Mouse (Mus musculus) brain, embryonic 14.5 days (tissue): ENCODE results near the gene Dand5.

ENCODE experiments used
- CTCF ChIP-seq: fragments of 200-500 bp; IDR thresholded peaks from 2 replicates; pipeline ENCODE4 v1.5.1; 2012; ENCODE audit warnings: inconsistent platforms, mild to moderate bottlenecking, moderate library complexity, borderline replicate concordance; ENCODE audit not compliant: insufficient read depth, insufficient read length; ENCODE audit errors: extremely low read depth
- POLR2A ChIP-seq: fragments of 200-500 bp; IDR thresholded peaks from 2 replicates; pipeline ENCODE4 v1.6.1; 2012; ENCODE audit warnings: mild to moderate bottlenecking, inconsistent platforms, borderline replicate concordance; ENCODE audit not compliant: poor library complexity, insufficient read depth, insufficient read length, severe bottlenecking; ENCODE audit errors: extremely low read depth

DNA sequence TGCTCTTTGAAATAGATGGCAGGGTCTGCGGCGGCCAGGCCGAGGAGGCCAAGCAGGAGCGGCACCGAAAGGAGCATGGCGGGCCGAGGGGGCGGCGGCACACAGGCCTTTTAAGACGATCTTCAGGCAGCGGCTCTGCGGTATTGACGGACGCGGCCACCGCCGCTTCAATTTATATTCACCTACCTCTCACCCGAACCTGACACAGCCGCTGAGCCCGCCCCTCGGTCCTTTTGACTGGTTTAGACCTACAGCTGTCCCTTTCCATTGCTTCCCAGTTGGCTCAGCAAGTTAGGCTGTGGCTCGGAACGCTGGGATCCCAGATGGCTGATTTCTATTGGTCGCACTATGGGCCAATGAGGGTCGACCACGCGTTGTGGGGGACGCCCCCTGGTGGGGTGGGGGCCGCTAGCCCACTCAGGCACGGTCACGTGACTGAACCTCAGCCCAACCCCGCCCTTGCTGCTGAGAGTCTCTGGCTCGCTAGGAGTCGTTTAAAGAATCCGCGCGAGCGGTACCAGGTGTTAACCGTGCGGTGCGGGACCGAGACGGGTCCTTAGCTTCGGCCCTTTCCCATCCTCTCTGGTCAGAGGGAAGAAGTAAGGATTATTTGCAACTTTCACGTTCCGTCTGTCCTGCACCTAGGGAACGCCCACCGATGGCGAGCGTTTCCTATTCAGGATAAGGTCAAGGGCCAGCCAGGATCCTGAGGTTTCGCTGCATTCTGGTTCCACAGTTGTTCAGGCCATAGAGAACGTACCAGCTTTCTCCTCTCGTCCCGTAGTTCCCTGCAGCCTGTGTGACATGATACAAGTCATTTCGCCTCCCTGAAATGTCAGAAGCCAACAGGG lies 24.3 kb upstream of the Dand5 start, which contains the start of gene Calr:
- no peak for TF ChIP-seq CTCF
- TF ChIP-seq POLR2A: peak; percentile 98
